Mouse (Mus musculus) MEL-GATA-1-ER (cell line): ENCODE data around the gene Ifna6.
"Not testable (repeated sequence)": the region's sequence is repeated elsewhere in the genome, so short reads cannot be mapped to it uniquely, and the experiment has no call there.

Experiments used
- DNase-seq: peaks from one replicate; pipeline ENCODE4 v3.0.0-alpha.2; 2012; ENCODE audit warnings: low read depth; ENCODE audit errors: extremely low read depth

Gene Ifna6

GRCm38 (mm10) chr4:88827116-88827515 lies at the start of gene Ifna6:
Gene Ifna6, plus strand, starts transcription at chr4:88827416.
- DNase-seq, result not testable (repeated sequence)

GRCm38 (mm10) chr4:88779550-88779949 lies 47.7 kb upstream of the Ifna6 start, which contains the start of gene Gm13272:
Gene Gm13272, plus strand, starts transcription at chr4:88779850.
- DNase-seq, result not testable (repeated sequence)

DNA sequence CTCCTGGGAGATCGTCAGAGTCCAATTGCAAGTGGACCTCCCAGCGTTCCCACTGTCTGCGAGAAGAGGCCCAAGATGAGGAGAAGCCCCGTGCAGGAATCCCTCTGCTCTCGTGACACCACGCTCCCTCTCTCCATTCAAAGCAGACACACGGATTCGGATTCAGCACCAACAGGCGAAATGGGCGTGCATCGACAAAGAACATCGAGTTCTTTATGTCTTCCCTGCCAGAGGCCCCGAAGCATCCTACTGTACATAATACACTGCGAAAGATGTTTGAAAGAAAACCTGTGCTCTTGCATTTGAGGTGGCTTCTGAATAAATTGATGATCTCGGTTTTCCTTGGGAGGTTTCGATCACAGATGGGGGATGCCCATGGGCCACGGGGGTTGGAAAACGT lies 46.9 kb upstream of the Ifna6 start:
- not testable (repeated sequence) for DNase-seq

GRCm38 (mm10) chr4:88781831-88782230 lies 45.4 kb upstream of the Ifna6 start, which contains the start of gene Ifnz:
Gene Ifnz, plus strand, starts transcription at chr4:88782131.
- not testable (repeated sequence) for DNase-seq

DNA sequence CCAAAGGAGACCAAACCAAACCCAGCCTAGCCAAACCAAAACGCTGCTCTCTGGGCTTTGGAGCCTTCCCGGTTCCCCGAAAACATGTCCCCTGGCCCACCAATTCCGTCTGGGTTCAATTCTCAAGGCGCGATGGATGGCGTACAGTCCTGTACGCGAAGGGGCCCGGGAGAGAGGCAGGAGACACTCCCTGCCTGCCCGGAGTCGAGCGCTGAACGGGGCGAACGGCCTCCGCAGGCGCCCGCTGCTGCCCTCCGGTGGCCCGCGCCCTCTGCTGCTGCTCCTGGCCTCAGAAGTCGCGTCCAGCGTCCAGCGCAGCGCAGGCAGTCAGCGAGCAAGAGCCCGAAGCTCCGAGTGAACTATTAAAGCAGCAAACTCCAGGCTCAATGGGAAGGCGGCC lies 44.9 kb upstream of the Ifna6 start:
- DNase-seq, result not testable (repeated sequence)

DNA sequence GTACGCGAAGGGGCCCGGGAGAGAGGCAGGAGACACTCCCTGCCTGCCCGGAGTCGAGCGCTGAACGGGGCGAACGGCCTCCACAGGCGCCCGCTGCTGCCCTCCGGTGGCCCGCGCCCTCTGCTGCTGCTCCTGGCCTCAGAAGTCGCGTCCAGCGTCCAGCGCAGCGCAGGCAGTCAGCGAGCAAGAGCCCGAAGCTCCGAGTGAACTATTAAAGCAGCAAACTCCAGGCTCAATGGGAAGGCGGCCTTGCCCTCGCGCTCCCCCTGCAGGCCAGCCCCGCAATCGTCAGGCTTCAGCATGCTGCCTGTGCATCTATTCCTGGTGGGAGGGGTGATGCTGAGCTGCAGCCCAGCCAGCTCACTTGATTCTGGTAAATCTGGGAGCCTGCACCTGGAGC lies 41.8 kb upstream of the Ifna6 start, which contains the start of gene Gm13276:
Gm13276 (plus strand) TSS at position 301 of the 400 bp plus-strand sequence.
- not testable (repeated sequence) for DNase-seq

- DNase-seq, result not testable (repeated sequence)
These were observed 38.8 kb upstream of the Ifna6 start, which contains the start of gene Gm13277 for GRCm38 (mm10) chr4:88788402-88788801. Gene Gm13277, plus strand, starts transcription at chr4:88788632.

GRCm38 (mm10) chr4:88791250-88791649 lies 36.0 kb upstream of the Ifna6 start, which contains the start of gene Gm13278:
Gene Gm13278, plus strand, starts transcription at chr4:88791550.
- not testable (repeated sequence) for DNase-seq

DNA sequence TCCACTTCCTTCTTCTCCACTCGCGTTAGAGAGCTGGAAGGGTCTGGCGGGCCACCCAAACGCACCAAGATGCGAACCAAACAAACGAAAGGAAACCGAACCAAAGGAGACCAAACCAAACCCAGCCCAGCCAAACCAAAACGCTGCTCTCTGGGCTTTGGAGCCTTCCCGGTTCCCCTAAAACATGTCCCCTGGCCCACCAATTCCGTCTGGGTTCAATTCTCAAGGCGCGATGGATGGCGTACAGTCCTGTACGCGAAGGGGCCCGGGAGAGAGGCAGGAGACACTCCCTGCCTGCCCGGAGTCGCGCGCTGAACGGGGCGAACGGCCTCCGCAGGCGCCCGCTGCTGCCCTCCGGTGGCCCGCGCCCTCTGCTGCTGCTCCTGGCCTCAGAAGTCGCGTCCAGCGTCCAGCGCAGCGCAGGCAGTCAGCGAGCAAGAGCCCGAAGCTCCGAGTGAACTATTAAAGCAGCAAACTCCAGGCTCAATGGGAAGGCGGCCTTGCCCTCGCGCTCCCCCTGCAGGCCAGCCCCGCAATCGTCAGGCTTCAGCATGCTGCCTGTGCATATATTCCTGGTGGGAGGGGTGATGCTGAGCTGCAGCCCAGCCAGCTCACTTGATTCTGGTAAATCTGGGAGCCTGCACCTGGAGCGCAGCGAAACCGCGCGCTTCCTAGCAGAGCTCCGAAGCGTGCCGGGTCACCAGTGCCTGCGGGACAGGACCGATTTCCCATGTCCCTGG lies 33.1 kb upstream of the Ifna6 start, which contains the start of gene Gm13275:
Gm13275 (plus strand) TSS at position 552 of the 740 bp plus-strand sequence.
- DNase-seq, result not testable (repeated sequence)

- DNase-seq, result not testable (repeated sequence)
These were observed 30.1 kb upstream of the Ifna6 start, which contains the start of gene Gm13279 for GRCm38 (mm10) chr4:88797097-88797496. Gene Gm13279, plus strand, starts transcription at chr4:88797397.

DNA sequence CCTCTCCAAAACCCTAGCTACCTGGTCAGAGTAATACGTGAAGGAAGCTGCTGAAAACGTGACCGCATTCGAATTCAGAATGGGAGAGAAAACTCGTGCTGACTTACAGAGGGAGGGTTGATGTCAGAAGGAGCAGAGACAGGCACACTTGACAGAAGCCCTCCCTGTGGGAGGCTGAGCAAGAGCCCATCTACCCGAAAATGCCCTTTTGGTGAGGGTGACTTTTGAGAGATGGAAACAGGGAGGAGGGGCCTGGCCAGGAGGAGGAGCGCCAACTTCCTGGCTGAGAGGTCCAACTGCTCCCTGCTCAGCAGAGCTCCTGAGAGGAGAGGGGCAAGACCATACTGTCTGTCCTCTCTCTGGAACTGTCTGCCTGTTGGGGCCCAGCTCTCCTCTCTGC lies 27.9 kb upstream of the Ifna6 start, which contains the start of gene Gm13285:
Gm13285 (plus strand) TSS at position 301 of the 400 bp plus-strand sequence.
- DNase-seq, result not testable (repeated sequence)

DNA sequence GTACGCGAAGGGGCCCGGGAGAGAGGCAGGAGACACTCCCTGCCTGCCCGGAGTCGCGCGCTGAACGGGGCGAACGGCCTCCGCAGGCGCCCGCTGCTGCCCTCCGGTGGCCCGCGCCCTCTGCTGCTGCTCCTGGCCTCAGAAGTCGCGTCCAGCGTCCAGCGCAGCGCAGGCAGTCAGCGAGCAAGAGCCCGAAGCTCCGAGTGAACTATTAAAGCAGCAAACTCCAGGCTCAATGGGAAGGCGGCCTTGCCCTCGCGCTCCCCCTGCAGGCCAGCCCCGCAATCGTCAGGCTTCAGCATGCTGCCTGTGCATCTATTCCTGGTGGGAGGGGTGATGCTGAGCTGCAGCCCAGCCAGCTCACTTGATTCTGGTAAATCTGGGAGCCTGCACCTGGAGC lies 24.3 kb upstream of the Ifna6 start, which contains the start of gene Gm13287:
Gm13287 (plus strand) TSS at position 301 of the 400 bp plus-strand sequence.
- DNase-seq, result not testable (repeated sequence)

DNA sequence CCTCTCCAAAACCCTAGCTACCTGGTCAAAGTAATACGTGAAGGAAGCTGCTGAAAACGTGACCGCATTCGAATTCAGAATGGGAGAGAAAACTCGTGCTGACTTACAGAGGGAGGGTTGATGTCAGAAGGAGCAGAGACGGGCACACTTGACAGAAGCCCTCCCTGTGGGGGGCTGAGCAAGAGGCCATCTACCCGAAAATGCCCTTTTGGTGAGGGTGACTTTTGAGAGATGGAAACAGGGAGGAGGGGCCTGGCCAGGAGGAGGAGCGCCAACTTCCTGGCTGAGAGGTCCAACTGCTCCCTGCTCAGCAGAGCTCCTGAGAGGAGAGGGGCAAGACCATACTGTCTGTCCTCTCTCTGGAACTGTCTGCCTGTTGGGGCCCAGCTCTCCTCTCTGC lies 22.0 kb upstream of the Ifna6 start, which contains the start of gene Gm13288:
Gm13288 (plus strand) TSS at position 301 of the 400 bp plus-strand sequence.
- DNase-seq, result not testable (repeated sequence)

GRCm38 (mm10) chr4:88805761-88806160 lies 21.5 kb upstream of the Ifna6 start:
- not testable (repeated sequence) for DNase-seq

DNA sequence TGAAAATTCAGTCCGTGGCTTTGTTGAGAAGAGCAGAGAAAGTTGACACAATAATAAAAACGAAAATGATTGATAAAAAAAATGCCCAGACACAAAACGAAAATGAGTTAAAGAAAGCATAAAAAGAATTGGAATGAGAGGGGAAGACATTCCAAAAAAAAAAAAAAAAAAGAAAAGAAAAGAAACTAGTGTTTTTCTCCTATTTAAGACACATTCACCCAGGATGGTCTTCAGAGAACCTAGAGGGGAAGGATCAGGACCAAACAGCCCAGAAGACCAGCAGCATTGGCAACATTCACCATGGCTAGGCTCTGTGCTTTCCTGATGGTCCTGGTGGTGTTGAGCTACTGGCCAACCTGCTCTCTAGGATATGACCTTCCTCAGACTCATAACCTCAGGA lies 11.3 kb upstream of the Ifna6 start, which contains the start of gene Ifna7:
Ifna7 (plus strand) TSS at position 301 of the 400 bp plus-strand sequence.
- DNase-seq, result no peak

DNA sequence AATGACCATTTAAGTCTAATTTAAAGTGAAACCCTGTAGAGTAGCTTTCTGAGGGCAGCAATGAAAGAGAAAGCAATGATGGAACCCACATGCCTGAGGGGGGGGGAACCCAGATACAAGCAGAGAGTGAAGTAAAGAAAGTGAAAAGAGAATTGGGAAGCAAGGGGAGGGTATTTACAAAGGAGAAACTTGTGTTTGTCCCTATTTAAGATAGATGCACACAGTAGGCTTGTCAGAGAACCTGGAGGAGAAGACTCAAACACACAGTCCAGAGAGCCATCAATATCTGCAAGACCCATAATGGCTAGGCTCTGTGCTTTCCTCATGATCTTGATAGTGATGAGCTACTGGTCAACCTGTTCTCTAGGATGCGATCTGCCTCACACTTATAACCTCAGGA lies 7.6 kb upstream of the Ifna6 start, which contains the start of gene Ifna11:
Ifna11 (plus strand) TSS at position 301 of the 400 bp plus-strand sequence.
- DNase-seq, result no peak

GRCm38 (mm10) chr4:88822995-88823394 lies 4.2 kb upstream of the Ifna6 start:
- no peak for DNase-seq

GRCm38 (mm10) chr4:88830523-88830922 lies 3.3 kb downstream of the Ifna6 start:
- DNase-seq, result no peak

DNA sequence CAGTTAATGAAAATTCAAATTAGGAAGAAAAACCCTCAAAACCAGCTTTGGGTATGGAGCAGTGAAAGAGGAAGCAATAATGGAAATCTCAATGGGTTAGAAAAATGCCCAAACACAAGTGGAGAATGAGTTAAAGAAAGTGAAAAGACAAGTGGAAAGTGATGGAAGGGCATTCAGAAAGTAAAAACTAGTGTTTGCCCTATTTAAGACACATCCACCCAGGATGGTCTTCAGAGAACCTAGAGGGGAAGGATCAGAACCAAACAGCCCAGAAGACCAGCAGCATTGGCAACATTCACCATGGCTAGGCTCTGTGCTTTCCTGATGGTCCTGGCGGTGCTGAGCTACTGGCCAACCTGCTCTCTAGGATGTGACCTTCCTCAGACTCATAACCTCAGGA lies 8.0 kb downstream of the Ifna6 start, which contains the start of gene Ifna5:
Ifna5 (plus strand) TSS at position 301 of the 400 bp plus-strand sequence.
- DNase-seq, result not testable (repeated sequence)

GRCm38 (mm10) chr4:88838828-88839227 lies 11.6 kb downstream of the Ifna6 start:
- DNase-seq, result no peak

- no peak for DNase-seq
These were observed 12.8 kb downstream of the Ifna6 start for GRCm38 (mm10) chr4:88840058-88840457.

DNA sequence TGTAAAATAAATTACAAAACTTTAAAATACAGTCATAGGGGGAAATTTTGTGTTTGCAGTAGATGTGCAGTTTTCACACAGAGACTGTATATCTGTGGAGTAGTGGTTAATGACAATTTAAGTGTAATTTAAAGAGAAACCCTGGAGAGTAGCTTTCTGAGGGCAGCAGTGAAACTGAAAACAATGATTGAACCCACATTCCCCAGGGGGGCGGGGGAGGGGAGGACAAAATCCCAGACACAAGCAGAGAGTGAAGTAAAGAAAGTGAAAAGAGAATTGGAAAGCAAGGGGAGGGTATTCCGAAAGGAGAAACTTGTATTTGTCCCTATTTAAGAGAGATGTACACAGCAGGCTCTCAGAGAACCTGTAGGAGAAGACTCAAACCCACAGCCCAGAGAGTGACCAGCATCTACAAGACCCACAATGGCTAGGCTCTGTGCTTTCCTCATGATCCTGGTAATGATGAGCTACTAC lies 14.3 kb downstream of the Ifna6 start, which contains the start of gene Ifna4:
Ifna4 (plus strand) TSS at position 424 of the 474 bp plus-strand sequence.
- no peak for DNase-seq
